Mouse (Mus musculus) spleen, adult 2 months (tissue): ENCODE measurements around the gene Itgb1. TPM values are rescaled to one million over a fixed set of nuclear protein-coding genes. Genes with fewer than 3 reads are reported as not detected.
A peak's percentile ranks its signal among the peaks of the same experiment; 100 is the strongest.

Experiments
- DNase-seq, 2 experiments: peaks; one replicate each; pipeline versions ENCODE4 v3.0.0 to v3.0.0-alpha.2; 2012 to 2021; ENCODE audit warnings: low spot score in 2 of 2, low read depth in 1 of 2
- H3K27ac ChIP-seq: fragments of 200-500 bp; 2 replicates; pipeline ENCODE4 v1.5.1; 2012; ENCODE audit warnings: low read length, inconsistent platforms; ENCODE audit not compliant: insufficient read depth
- H3K27me3 ChIP-seq: fragments of 200-500 bp; 2 replicates; pipeline ENCODE4 v1.6.1; 2012; ENCODE audit warnings: mild to moderate bottlenecking, moderate library complexity, low read length, inconsistent platforms; ENCODE audit not compliant: control insufficient read depth, insufficient read depth
- H3K36me3 ChIP-seq: fragments of 200-500 bp; 2 replicates; pipeline ENCODE4 v1.6.1; 2012; ENCODE audit warnings: mild to moderate bottlenecking, low read length, inconsistent platforms; ENCODE audit not compliant: control insufficient read depth, insufficient read depth
- H3K4me1 ChIP-seq: fragments of 200-500 bp; 2 replicates; pipeline ENCODE4 v1.6.1; 2011; ENCODE audit warnings: inconsistent platforms; ENCODE audit not compliant: control insufficient read depth, insufficient read depth, insufficient read length
- H3K4me3 ChIP-seq: fragments of 200-500 bp; 2 replicates; pipeline ENCODE4 v1.5.1; 2011; ENCODE audit warnings: mild to moderate bottlenecking, inconsistent platforms; ENCODE audit not compliant: insufficient read depth, insufficient read length; ENCODE audit errors: extremely low read depth
- CTCF ChIP-seq: fragments of 200-500 bp; IDR thresholded peaks from 2 replicates; pipeline ENCODE4 v1.5.1; 2011; ENCODE audit warnings: mild to moderate bottlenecking, inconsistent platforms; ENCODE audit not compliant: insufficient read depth, insufficient read length, insufficient replicate concordance; ENCODE audit errors: extremely low read depth
- POLR2A ChIP-seq: fragments of 200-500 bp; IDR thresholded peaks from 2 replicates; pipeline ENCODE4 v1.6.1; 2011; ENCODE audit warnings: low read depth, low read length, inconsistent platforms
- WGBS: fragments of 180-500 bp; shearing (Covaris S2); methylation state at CpG from one replicate; pipeline ENCODE4 v1.1.7; 2018; 5-methylcytosine and 5-hydroxymethylcytosine counted together
- polyA plus RNA-seq: library from polyadenylated mRNA; depleted of rRNA; stranded (reverse); fragments of >200 nt; gene quantifications from 2 replicates; pipeline ENCODE4 v1.2.3, GENCODE M21; 2012; rRNA removed

The Itgb1 gene
- 16.4 and 18.8 TPM in 2 replicates for polyA plus RNA-seq

GRCm38 (mm10) chr8:128685507-128686428, at the start of gene Itgb1:
Gene Itgb1 (plus strand): TSS chr8:128685654.
- WGBS = under 1% methylated on average over 107 of the region's 113 CpGs
- Histone ChIP-seq H3K36me3 (no peaks in the 10 kb centered on the region), H3K4me3 (peak within 1 kb of the TSS; percentile 72), H3K4me1 (peaks cover 3% of the 10 kb centered on the region), H3K27me3 (no peaks in the 10 kb centered on the region), H3K27ac (peak within 1 kb of the TSS; percentile 85)
- peak in 1 of 2 experiments; percentile 70 for DNase-seq
- TF ChIP-seq POLR2A (no peak; the same call in 1 of the 2 replicates), CTCF (peak; percentile 12; the same call in 1 of the 2 replicates)

- no peak for DNase-seq
- TF ChIP-seq CTCF (no peak), POLR2A (no peak)
- WGBS = 68% methylated on average over 1 of the region's 1 CpGs
These were observed 42.4 kb upstream of the Itgb1 start for GRCm38 (mm10) chr8:128643104-128643503.

GRCm38 (mm10) chr8:128645452-128645851, 40.0 kb upstream of the Itgb1 start:
- H3K27ac ChIP-seq = peak overlapping the region; percentile 55; the same call in 1 of the 2 replicates
- TF ChIP-seq CTCF = no peak
- no peak for TF ChIP-seq POLR2A
- no peaks in the 10 kb centered on the region for H3K36me3 ChIP-seq
- H3K4me1 ChIP-seq = no peaks in the 10 kb centered on the region
- no peak overlapping the region for H3K4me3 ChIP-seq
- no peak for DNase-seq
- no peaks in the 10 kb centered on the region for H3K27me3 ChIP-seq

More at GRCm38 (mm10) chr8:128643104-128643503, 42.4 kb upstream of the Itgb1 start:
- Histone ChIP-seq H3K27ac (no peak overlapping the region), H3K36me3 (no peaks in the 10 kb centered on the region), H3K4me1 (no peaks in the 10 kb centered on the region), H3K4me3 (no peak overlapping the region), H3K27me3 (no peaks in the 10 kb centered on the region)

- Histone ChIP-seq H3K27me3 (no peaks in the 10 kb centered on the region), H3K36me3 (no peaks in the 10 kb centered on the region), H3K4me1 (no peaks in the 10 kb centered on the region), H3K4me3 (no peak overlapping the region), H3K27ac (no peak overlapping the region; the same call in 1 of the 2 replicates)
- no peak for DNase-seq
- 67% methylated on average over 5 of the region's 5 CpGs for WGBS
- no peak for TF ChIP-seq CTCF
- no peak for TF ChIP-seq POLR2A
These were observed 39.0 kb upstream of the Itgb1 start for GRCm38 (mm10) chr8:128646456-128646855.

GRCm38 (mm10) chr8:128648071-128648470, 37.4 kb upstream of the Itgb1 start:
- Histone ChIP-seq H3K27me3 (no peaks in the 10 kb centered on the region), H3K4me3 (no peak overlapping the region), H3K27ac (no peak overlapping the region), H3K4me1 (no peaks in the 10 kb centered on the region), H3K36me3 (no peaks in the 10 kb centered on the region)
- TF ChIP-seq CTCF = no peak
- no peak for TF ChIP-seq POLR2A
- DNase-seq = no peak

- 64% methylated on average over 2 of the region's 2 CpGs for WGBS
- DNase-seq = no peak
- Histone ChIP-seq H3K36me3 (no peaks in the 10 kb centered on the region), H3K4me1 (no peaks in the 10 kb centered on the region; the same call in 1 of the 2 replicates), H3K4me3 (no peak overlapping the region), H3K27me3 (no peaks in the 10 kb centered on the region), H3K27ac (no peak overlapping the region)
- TF ChIP-seq POLR2A (no peak), CTCF (no peak)
These were observed 35.1 kb upstream of the Itgb1 start for GRCm38 (mm10) chr8:128650331-128650855.
